Mouse (Mus musculus) neural tube, embryonic 15.5 days (tissue): ENCODE measurements at regions not wholly inside any gene's neighbourhood (a gene's known extent, or its start where the extent isn't known, plus 50 kb on each side); places are given as distances from the start of the nearest gene placed in this dataset.

Source experiments
- ATAC-seq: fragments of 200-750 bp; cut with Nextera tagmentation; 2 replicates; pipeline ENCODE4 v1.8.0; 2017; ENCODE audit warnings: mild to moderate bottlenecking, moderate TSS enrichment, moderate library complexity; ENCODE audit not compliant: low FRiP score
- H3K27ac ChIP-seq: fragments of 300-500 bp; sonication (generic); replicated peaks from 2 replicates; pipeline ENCODE4 v1.5.1; 2015; ENCODE audit warnings: mild to moderate bottlenecking, inconsistent platforms
- H3K27me3 ChIP-seq: fragments of 300-500 bp; sonication (generic); replicated peaks from 2 replicates; pipeline ENCODE4 v1.6.1; 2015; ENCODE audit warnings: inconsistent platforms
- H3K36me3 ChIP-seq: fragments of 300-500 bp; sonication (generic); 2 replicates; pipeline ENCODE4 v1.6.1; 2015; ENCODE audit warnings: inconsistent platforms
- H3K4me1 ChIP-seq: fragments of 300-500 bp; sonication (generic); 2 replicates; pipeline ENCODE4 v1.6.1; 2015; ENCODE audit warnings: inconsistent platforms
- H3K4me2 ChIP-seq: fragments of 300-500 bp; sonication (generic); 2 replicates; pipeline ENCODE4 v1.6.1; 2015; ENCODE audit warnings: inconsistent platforms, mild to moderate bottlenecking, moderate library complexity
- H3K4me3 ChIP-seq: fragments of 300-500 bp; sonication (generic); replicated peaks from 2 replicates; pipeline ENCODE4 v1.5.1; 2015; ENCODE audit warnings: mild to moderate bottlenecking, inconsistent platforms
- H3K9ac ChIP-seq: fragments of 300-500 bp; sonication (generic); replicated peaks from 2 replicates; pipeline ENCODE4 v1.6.1; 2015; ENCODE audit warnings: mild to moderate bottlenecking, inconsistent platforms
- H3K9me3 ChIP-seq: fragments of 300-500 bp; sonication (generic); replicated peaks from 2 replicates; pipeline ENCODE4 v1.6.1; 2016; ENCODE audit warnings: inconsistent platforms
- WGBS: fragments of 180-500 bp; shearing (Covaris S2); methylation state at CpG from one replicate; pipeline ENCODE4 v1.1.7; 2015; ENCODE audit warnings: mixed read lengths; 5-methylcytosine and 5-hydroxymethylcytosine counted together

DNA sequence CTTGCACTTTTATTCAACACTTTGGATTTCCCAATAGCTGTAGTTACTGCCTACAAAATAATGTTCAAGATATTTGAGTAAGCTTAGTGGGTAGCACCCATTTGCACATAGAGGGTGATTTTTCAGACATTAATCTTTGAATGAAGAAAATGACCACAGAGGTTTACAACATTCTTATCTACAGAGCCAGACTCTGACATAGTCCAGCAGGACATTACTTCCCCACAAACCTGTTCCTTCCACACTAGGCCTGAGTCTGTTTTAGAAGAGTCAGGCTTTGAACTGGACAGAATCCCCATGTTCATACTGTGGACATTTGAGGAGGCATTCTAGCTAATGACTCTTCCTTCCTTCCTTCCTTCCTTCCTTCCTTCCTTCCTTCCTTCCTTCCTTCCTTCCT, 233.6 kb upstream of the P2ry1 start:
- no peak overlapping the region for H3K4me3 ChIP-seq
- H3K9me3 ChIP-seq, result no peaks in the 10 kb centered on the region
- no peaks in the 10 kb centered on the region for H3K36me3 ChIP-seq
- H3K9ac ChIP-seq, result no peak overlapping the region
- no peaks in the 10 kb centered on the region for H3K4me1 ChIP-seq
- no peak overlapping the region for H3K27ac ChIP-seq
- no peaks in the 10 kb centered on the region for H3K27me3 ChIP-seq
- ATAC-seq, result no peak
- no peak overlapping the region for H3K4me2 ChIP-seq

DNA sequence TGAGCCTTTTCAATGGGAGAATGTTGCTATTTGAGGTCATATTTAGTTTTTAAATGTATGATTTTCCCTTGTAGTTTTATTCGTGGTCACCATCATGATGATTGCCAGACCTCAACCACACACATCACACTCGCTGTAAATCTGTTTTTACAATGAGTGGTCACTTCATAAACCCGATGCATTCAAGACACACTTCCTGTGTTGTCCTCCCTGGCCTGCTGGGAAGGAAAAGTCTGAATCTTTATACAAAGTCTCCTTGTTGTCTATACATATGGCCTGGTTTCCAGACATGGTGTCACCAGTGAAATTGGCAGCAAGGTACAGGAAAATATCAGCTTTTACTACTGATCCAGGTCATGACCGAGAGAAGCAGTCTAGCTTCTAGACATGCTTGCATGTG, 230.7 kb upstream of the P2ry1 start:
- WGBS, result 80% methylated on average over 4 of the region's 4 CpGs
- Histone ChIP-seq H3K36me3 (no peaks in the 10 kb centered on the region), H3K4me1 (no peaks in the 10 kb centered on the region)

DNA sequence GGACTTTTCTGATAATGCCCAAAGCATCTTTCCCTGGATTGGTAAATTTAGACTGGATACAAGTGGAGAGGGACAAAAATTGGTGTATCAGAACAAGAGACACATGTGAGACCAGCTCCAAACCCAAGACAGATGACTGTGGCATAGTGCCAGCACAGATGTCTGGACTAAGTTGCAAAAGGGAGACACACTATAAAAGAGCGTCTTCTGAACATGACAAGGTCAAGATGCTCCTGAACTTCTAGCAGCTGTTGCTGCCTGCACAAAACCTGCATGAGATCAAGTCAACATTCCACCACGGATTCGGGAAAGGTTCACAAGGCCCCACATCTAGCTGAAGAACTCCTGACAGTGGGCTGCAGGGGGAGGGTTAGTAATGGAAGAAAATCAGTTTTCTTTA, 229.2 kb upstream of the P2ry1 start:
- Histone ChIP-seq H3K27me3 (no peaks in the 10 kb centered on the region), H3K9me3 (no peaks in the 10 kb centered on the region), H3K36me3 (no peaks in the 10 kb centered on the region), H3K27ac (no peak overlapping the region), H3K4me2 (no peak overlapping the region), H3K9ac (no peak overlapping the region), H3K4me1 (no peaks in the 10 kb centered on the region), H3K4me3 (no peak overlapping the region)
- ATAC-seq, result no peak
- 80% methylated on average over 3 of the region's 3 CpGs for WGBS

More for the DNA sequence above, 230.7 kb upstream of the P2ry1 start:
- Histone ChIP-seq H3K27me3 (no peaks in the 10 kb centered on the region), H3K4me3 (no peak overlapping the region), H3K27ac (no peak overlapping the region), H3K4me2 (no peak overlapping the region), H3K9ac (no peak overlapping the region), H3K9me3 (no peaks in the 10 kb centered on the region)
- ATAC-seq, result no peak

DNA sequence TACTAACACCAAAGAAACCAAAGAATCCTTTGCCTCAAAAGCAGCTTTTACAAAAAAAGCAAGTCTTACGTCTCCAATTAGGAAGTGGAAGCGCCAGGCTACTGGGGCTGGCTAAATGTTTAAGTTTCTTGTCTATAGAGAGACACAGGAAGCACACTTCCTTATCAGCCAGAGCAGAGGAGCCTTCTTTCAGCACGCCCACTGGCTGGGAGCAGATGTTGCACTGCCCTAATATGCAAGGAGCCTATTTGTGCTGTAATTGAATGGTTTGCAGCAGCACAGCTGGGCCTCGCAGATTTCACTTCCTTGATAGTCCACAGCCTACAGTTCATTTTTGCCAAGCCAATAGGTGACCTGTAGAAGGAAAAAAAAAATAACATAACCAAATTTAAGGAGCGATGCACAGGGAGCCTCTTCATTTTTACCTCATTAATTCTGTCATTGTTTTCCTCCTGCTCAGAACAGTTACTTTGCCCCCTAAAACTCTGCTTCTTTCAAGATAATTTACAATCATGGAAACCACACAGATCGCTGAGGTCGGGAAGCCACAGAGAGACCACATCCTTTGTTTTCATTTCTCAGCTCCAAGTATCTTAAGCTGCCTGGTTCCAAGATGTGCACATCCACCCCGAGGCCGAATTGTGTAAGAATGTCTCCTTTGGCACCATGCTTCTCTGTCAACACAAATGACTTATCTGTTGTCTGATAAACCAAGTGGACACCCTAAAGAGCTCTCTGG, 217.3 kb upstream of the P2ry1 start:
- H3K9me3 ChIP-seq, result no peaks in the 10 kb centered on the region
- ATAC-seq, result peak; percentile 31; the same call in 1 of the 2 replicates
- no peak overlapping the region for H3K4me2 ChIP-seq
- H3K27me3 ChIP-seq, result no peaks in the 10 kb centered on the region
- no peaks in the 10 kb centered on the region for H3K4me1 ChIP-seq
- no peak overlapping the region for H3K9ac ChIP-seq
- no peak overlapping the region for H3K27ac ChIP-seq
- no peaks in the 10 kb centered on the region for H3K36me3 ChIP-seq
- WGBS, result 58% methylated on average over 9 of the region's 9 CpGs
- no peak overlapping the region for H3K4me3 ChIP-seq

DNA sequence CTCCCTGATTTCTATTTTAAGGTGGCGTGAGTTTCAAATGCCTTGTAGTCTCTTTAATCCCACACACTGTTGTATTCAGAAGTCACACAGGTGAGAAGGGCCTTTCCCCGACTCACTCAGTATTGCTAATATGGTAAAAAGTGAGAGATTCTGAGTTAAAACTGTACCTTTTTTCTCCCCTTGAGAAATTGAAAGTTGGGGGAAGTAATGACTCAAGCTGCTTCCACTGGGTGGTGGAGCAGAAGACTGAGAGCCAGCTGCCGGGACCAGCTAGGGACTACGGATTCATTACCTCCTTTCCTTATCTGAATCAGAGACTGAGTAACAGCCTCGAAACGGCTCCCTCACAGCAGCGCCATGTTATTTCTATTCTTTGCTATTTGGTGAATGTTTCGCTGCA, 214.6 kb upstream of the P2ry1 start:
- no peak for ATAC-seq
- 78% methylated on average over 8 of the region's 8 CpGs for WGBS
- Histone ChIP-seq H3K36me3 (no peaks in the 10 kb centered on the region), H3K9me3 (no peaks in the 10 kb centered on the region), H3K4me2 (no peak overlapping the region), H3K27ac (no peak overlapping the region), H3K9ac (no peak overlapping the region), H3K27me3 (no peaks in the 10 kb centered on the region), H3K4me1 (no peaks in the 10 kb centered on the region), H3K4me3 (no peak overlapping the region)

DNA sequence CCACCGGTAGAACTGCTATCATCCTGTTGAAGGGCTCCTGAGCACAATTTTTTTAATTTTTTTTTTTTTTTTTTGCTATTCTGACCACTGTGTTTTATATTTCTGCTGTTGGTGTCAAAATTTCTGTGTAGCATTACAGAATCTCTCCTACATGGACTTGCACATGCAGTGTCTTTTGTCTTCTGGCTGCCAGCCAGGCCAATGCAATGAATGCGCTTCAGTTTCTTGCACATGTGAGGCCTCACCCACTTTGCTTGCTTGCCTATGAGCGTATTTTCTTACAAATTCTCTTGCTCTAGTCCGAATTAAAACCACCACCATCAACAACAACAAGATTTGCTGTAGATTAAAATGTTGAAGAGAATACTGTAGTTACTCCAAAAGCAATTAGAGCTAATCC, 213.2 kb upstream of the P2ry1 start:
- WGBS, result 82% methylated on average over 4 of the region's 4 CpGs
- no peak overlapping the region for H3K4me2 ChIP-seq
- ATAC-seq, result no peak
- H3K36me3 ChIP-seq, result no peaks in the 10 kb centered on the region
- no peaks in the 10 kb centered on the region for H3K9me3 ChIP-seq
- H3K9ac ChIP-seq, result no peak overlapping the region
- H3K4me3 ChIP-seq, result no peak overlapping the region
- no peaks in the 10 kb centered on the region for H3K4me1 ChIP-seq
- H3K27me3 ChIP-seq, result no peaks in the 10 kb centered on the region
- H3K27ac ChIP-seq, result no peak overlapping the region

DNA sequence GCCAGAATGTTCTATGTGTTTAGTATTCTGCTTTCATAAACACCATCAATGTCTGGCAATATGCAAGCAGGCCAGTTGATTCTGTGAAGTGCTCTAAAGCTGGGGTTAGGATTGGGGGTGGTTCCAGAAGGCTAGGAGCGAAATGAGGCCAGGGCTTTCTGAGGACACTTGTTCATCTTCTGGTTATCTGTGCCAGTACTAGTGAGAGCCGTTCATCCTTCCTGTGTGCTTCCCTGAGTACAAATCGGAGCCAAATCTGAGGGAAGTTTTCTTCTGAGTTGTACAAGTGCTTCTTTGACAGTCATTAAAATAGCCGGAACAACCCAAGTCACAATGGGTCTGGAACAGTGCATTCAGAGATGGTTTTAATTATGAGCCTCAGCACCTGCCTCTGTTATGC, 210.4 kb upstream of the P2ry1 start:
- WGBS, result 67% methylated on average over 4 of the region's 4 CpGs
- H3K9ac ChIP-seq, result no peak overlapping the region
- H3K9me3 ChIP-seq, result no peaks in the 10 kb centered on the region
- H3K4me2 ChIP-seq, result no peak overlapping the region
- H3K4me3 ChIP-seq, result no peak overlapping the region
- no peaks in the 10 kb centered on the region for H3K4me1 ChIP-seq
- H3K27ac ChIP-seq, result no peak overlapping the region
- no peak for ATAC-seq
- no peaks in the 10 kb centered on the region for H3K27me3 ChIP-seq
- H3K36me3 ChIP-seq, result no peaks in the 10 kb centered on the region

DNA sequence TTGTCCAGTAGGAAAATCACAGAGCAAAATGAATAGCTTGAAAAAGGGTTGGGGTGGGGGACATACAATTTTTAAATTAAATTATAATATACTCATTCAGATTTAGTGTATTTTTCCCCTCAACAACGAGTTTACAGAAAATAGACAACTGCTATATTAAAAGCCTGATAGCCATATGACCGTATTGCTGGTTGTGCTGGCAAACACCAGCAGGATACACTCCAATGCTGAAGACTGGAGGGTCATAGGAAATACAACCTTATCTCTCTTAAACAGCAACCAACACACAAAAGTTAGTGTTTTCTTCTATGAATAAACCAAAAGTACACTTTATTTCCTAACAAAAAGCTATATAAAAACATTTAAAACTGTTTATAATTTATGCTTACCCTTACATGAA, 206.4 kb upstream of the P2ry1 start:
- Histone ChIP-seq H3K9ac (no peak overlapping the region), H3K36me3 (no peaks in the 10 kb centered on the region), H3K4me1 (no peaks in the 10 kb centered on the region), H3K27ac (no peak overlapping the region), H3K27me3 (no peaks in the 10 kb centered on the region), H3K9me3 (no peaks in the 10 kb centered on the region), H3K4me2 (no peak overlapping the region), H3K4me3 (no peak overlapping the region)
- WGBS, result 88% methylated on average over 2 of the region's 2 CpGs
- no peak for ATAC-seq

DNA sequence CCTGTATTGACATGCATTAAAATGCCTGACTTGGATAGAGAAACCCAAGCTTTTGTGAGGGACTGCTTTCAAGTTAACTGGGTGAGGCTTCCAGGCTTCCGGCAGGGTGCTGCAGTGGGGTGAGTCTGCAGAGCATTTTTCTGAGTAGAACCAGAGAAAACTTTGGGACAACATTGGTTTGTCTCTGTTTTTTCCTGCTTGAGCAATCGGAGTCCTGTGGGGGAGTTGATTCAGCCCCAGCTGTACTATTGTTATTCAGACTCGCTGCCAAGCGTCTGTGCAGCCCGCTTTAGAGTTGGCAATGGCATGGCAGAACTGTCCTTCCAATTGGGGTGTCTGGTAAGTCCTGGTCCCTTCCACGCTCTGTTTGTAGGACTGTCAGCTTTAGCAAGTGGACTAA, 204.8 kb upstream of the P2ry1 start:
- H3K27me3 ChIP-seq, result no peaks in the 10 kb centered on the region
- no peak overlapping the region for H3K27ac ChIP-seq
- H3K9me3 ChIP-seq, result no peaks in the 10 kb centered on the region
- H3K4me2 ChIP-seq, result no peak overlapping the region
- H3K36me3 ChIP-seq, result no peaks in the 10 kb centered on the region
- no peak for ATAC-seq
- H3K4me1 ChIP-seq, result no peaks in the 10 kb centered on the region
- H3K4me3 ChIP-seq, result no peak overlapping the region
- WGBS, result 71% methylated on average over 6 of the region's 6 CpGs
- no peak overlapping the region for H3K9ac ChIP-seq

DNA sequence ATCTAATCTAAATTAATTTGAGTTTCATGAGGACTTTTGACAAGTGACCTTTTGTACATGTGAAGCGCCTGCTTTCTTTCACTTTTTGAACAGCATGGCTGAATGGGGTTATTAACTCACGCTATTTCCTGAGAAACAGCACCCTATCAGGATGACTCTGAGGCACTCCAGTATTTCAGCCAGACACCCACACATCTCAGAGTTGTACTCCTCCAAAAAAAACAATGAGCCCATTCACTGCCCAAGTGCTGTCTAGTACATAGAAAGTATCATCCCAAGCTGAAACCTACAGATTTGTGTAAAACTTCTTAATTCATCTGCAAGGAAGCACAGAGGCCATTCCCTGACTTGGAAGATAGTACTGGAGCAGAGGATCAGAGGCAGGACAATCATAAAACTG, 204.1 kb upstream of the P2ry1 start:
- no peaks in the 10 kb centered on the region for H3K36me3 ChIP-seq
- 86% methylated on average over 2 of the region's 2 CpGs for WGBS
- no peak for ATAC-seq
- no peak overlapping the region for H3K4me2 ChIP-seq
- H3K4me3 ChIP-seq, result no peak overlapping the region
- no peak overlapping the region for H3K9ac ChIP-seq
- no peaks in the 10 kb centered on the region for H3K9me3 ChIP-seq
- H3K27me3 ChIP-seq, result no peaks in the 10 kb centered on the region
- no peak overlapping the region for H3K27ac ChIP-seq
- no peaks in the 10 kb centered on the region for H3K4me1 ChIP-seq

DNA sequence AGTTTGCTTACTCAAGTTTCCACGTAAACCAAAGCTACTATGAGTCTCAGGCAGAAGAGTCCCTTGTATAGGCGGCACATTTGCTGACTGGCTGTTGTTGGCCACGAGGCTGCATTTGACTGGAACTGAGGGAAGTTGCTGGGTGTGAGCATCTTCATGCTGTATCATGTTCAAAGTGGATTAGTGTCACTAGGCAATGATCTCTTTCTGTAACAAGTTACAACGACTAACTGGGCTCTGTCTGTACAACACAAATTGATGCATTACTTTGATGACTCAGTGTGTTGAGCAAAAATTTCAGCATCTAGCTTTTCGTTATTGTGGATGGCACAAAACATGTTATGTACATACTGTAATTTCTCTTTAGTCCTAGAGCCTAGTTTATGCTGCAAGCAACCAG, 203.7 kb upstream of the P2ry1 start:
- H3K4me2 ChIP-seq, result no peak overlapping the region
- no peak overlapping the region for H3K4me3 ChIP-seq
- no peaks in the 10 kb centered on the region for H3K36me3 ChIP-seq
- 87% methylated on average over 5 of the region's 5 CpGs for WGBS
- no peak overlapping the region for H3K9ac ChIP-seq
- H3K27ac ChIP-seq, result no peak overlapping the region
- ATAC-seq, result no peak
- no peaks in the 10 kb centered on the region for H3K27me3 ChIP-seq
- H3K4me1 ChIP-seq, result no peaks in the 10 kb centered on the region
- no peaks in the 10 kb centered on the region for H3K9me3 ChIP-seq

DNA sequence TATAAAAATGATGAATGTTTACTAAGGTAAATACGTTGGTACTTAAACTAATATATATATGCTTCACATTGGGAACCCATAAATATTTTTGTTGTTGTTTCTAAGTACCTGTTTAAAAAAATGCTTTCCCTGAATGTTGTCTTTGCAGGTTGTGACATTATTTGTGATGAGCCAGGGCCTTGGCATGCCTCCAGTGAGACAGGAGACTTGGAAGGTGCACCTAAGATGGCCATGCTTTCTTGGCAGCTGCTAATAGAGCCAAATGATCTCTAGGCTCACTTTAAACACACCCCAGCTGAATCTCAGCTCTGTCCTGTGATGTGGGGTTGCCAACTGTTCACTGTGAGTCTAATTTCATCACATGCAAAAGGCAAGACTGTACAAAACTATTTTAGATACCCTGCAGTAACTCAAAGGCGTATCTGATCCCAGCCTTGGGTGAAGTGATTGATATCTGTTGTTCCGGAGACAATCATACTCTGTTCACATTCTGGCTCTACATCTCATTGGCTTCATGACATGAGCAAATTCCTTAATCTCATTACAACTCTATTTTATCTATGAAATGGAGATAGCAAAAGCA, 197.8 kb upstream of the P2ry1 start:
- Histone ChIP-seq H3K36me3 (no peaks in the 10 kb centered on the region), H3K9ac (no peak overlapping the region), H3K27ac (no peak overlapping the region), H3K4me1 (no peaks in the 10 kb centered on the region), H3K27me3 (no peaks in the 10 kb centered on the region), H3K4me2 (no peak overlapping the region), H3K4me3 (no peak overlapping the region), H3K9me3 (no peaks in the 10 kb centered on the region)
- 86% methylated on average over 3 of the region's 3 CpGs for WGBS
- ATAC-seq, result no peak
